Mouse (Mus musculus) heart, embryonic 14.5 days (tissue): ENCODE data around the gene Oxa1l. TPM values are rescaled to one million over a fixed set of nuclear protein-coding genes. Genes with fewer than 3 reads are reported as not detected.
A peak's percentile ranks its signal among the peaks of the same experiment; 100 is the strongest.

Source experiments
- ATAC-seq: fragments of 200-750 bp; cut with Nextera tagmentation; 2 replicates; pipeline ENCODE4 v1.8.0; 2017; ENCODE audit warnings: low read depth, moderate TSS enrichment; ENCODE audit not compliant: insufficient number of reproducible peaks, insufficient read depth, low FRiP score
- H3K27ac ChIP-seq, 2 experiments: fragments of 200-500 bp in 1 of 2; fragments of 300-500 bp in 1 of 2; sonication (generic) in 1 of 2; replicated peaks in 1 of 2; 2 replicates each; pipeline ENCODE4 v1.5.1; 2012 to 2014; ENCODE audit warnings: low read depth in 2 of 2, low read length in 2 of 2, control low read depth in 1 of 2, mild to moderate bottlenecking in 1 of 2, mixed read lengths in 1 of 2; ENCODE audit not compliant: control insufficient read depth in 1 of 2, insufficient read depth in 1 of 2
- H3K27me3 ChIP-seq: fragments of 300-500 bp; sonication (generic); 2 replicates; pipeline ENCODE4 v1.6.1; 2014; ENCODE audit warnings: mild to moderate bottlenecking, low read length, control low read depth; ENCODE audit not compliant: control insufficient read depth, insufficient read depth
- H3K36me3 ChIP-seq: fragments of 300-500 bp; sonication (generic); 2 replicates; pipeline ENCODE4 v1.6.1; 2014; ENCODE audit warnings: mild to moderate bottlenecking, control low read depth, low read length, mixed read lengths; ENCODE audit not compliant: control insufficient read depth, insufficient read depth
- H3K4me1 ChIP-seq, 2 experiments: fragments of 200-500 bp in 1 of 2; fragments of 300-500 bp in 1 of 2; sonication (generic) in 1 of 2; 2 replicates each; pipeline ENCODE4 v1.6.1; 2012 to 2014; ENCODE audit warnings: low read length in 2 of 2, control low read depth in 1 of 2, mixed read lengths in 1 of 2; ENCODE audit not compliant: control insufficient read depth in 2 of 2, insufficient read depth in 2 of 2
- H3K4me2 ChIP-seq: fragments of 300-500 bp; sonication (generic); 2 replicates; pipeline ENCODE4 v1.6.1; 2014; ENCODE audit warnings: mild to moderate bottlenecking, low read length
- H3K4me3 ChIP-seq, 2 experiments: fragments of 200-500 bp in 1 of 2; fragments of 300-500 bp in 1 of 2; sonication (generic) in 1 of 2; 2 replicates each; pipeline ENCODE4 v1.5.1; 2012 to 2014; ENCODE audit warnings: low read length in 2 of 2, mild to moderate bottlenecking in 2 of 2, control low read depth in 1 of 2, low read depth in 1 of 2, moderate library complexity in 1 of 2; ENCODE audit not compliant: control insufficient read depth in 1 of 2, insufficient read depth in 1 of 2
- H3K9ac ChIP-seq: fragments of 300-500 bp; sonication (generic); 2 replicates; pipeline ENCODE4 v1.6.1; 2014; ENCODE audit warnings: mild to moderate bottlenecking, low read length
- H3K9me3 ChIP-seq: fragments of 300-500 bp; sonication (generic); 2 replicates; pipeline ENCODE4 v1.6.1; 2016; ENCODE audit warnings: low read length, control low read depth; ENCODE audit not compliant: control insufficient read depth
- WGBS: fragments of 180-500 bp; shearing (Covaris S2); extraction: QIAGEN DNeasy Blood & Tissue Kit; methylation state at CpG from one replicate; pipeline ENCODE4 v1.1.7; 2014; 5-methylcytosine and 5-hydroxymethylcytosine counted together
- polyA plus RNA-seq: library from polyadenylated mRNA; unstranded; fragments of >200 nt; fragmentation: Nextera tagmentation; extraction: Ambion mirVana; gene quantifications from 2 replicates; pipeline ENCODE4 v1.2.1, GENCODE M21; 2014

Gene Oxa1l
- polyA plus RNA-seq, 1 experiment from 2014 or later: 73.4 TPM

DNA sequence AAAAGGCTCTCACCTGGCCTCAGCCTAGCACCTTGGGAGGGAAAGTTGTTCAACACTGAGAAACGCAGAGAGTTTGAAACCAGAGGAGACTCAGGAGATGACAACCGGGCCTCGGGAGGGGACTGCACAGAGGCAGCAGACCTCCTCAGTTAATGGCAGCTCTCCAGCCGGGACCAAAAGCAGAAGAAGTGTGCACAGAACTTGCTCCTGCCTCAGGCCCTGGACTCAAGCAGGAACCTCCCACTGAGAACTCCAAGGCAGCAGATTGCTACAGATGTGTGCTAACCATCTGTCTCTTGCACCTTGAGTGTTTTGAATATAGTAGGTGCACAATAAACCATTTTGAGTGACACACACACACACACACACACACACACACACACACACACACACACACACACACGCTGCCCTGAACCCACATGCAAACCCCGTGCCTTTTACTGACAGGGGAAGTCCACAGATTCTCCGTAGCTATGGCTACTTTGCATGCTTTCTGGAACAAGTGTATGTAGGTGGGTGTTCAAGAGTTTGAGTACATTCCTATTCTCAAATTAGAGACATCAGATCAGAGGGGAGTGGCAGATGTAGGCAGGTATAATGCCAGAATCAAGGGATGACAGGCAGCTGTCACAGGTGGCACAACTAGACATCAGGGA lies 37.4 kb downstream of the Oxa1l start:
- H3K27me3 ChIP-seq: no peaks in the 10 kb centered on the region
- no peak overlapping the region for H3K9ac ChIP-seq
- no peaks in the 10 kb centered on the region for H3K9me3 ChIP-seq
- ATAC-seq: no peak
- H3K4me3 ChIP-seq: no peak overlapping the region
- 77% methylated on average over 7 of the region's 7 CpGs for WGBS
- peaks cover 0 to 3% of the 10 kb centered on the region in 2 experiments; a peak in 1 of 4 replicates for H3K4me1 ChIP-seq
- H3K27ac ChIP-seq: no peak overlapping the region
- H3K36me3 ChIP-seq: no peaks in the 10 kb centered on the region
- no peak overlapping the region for H3K4me2 ChIP-seq

DNA sequence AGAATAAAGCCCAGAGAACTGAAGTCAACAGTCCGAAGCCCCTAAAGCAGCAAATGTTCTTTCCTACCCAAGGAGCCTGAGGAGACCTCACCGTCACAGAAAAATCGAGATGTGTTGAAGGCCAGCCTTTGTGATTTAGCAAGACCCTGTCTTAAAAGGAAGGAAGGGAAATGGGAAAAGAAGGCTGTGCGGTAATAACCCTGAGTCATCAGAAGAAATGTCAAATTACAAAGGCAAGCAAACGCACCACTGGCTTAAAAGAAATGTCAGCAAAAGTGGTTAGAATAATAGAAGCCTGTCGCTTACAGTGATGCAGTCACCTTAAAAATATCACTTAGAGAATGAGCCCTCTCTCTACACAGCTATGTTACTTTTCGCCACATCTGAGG lies 37.9 kb downstream of the Oxa1l start:
- H3K4me2 ChIP-seq: no peak overlapping the region
- 70% methylated on average over 7 of the region's 7 CpGs for WGBS
- ATAC-seq: no peak

DNA sequence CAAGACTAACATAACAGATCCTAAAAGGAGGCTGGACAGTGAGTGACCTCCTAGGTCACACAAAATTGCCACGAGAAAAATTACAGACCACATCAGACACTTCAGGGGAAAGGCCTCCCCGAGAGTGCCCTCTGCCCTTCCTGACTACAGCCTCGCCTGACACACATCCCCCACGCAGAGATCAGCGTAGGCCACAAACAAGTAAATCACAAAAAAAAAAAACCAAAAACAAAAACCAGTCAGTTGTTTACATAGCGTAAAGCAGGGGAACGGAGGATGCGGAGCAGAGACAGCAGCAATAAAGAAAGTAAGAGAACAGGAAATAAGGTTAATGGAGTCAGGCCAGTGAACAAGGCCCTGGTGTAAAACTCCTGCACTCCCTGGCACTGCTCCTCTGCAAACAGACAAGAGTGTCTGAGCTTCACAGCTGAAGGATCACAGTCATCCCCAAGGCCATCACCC lies 38.3 kb downstream of the Oxa1l start:
- no peak overlapping the region for H3K4me2 ChIP-seq
- no peaks in the 10 kb centered on the region for H3K27me3 ChIP-seq
- H3K9me3 ChIP-seq: no peaks in the 10 kb centered on the region
- WGBS: 66% methylated on average over 8 of the region's 8 CpGs
- H3K4me3 ChIP-seq: no peak overlapping the region
- no peak for ATAC-seq
- H3K4me1 ChIP-seq: peaks cover 0 to 3% of the 10 kb centered on the region in 2 experiments; a peak in 1 of 4 replicates
- no peak overlapping the region for H3K9ac ChIP-seq
- H3K27ac ChIP-seq: no peak overlapping the region; a peak in 1 of 4 replicates
- H3K36me3 ChIP-seq: no peaks in the 10 kb centered on the region

More for the DNA sequence above, 37.9 kb downstream of the Oxa1l start:
- no peaks in the 10 kb centered on the region for H3K27me3 ChIP-seq
- H3K4me3 ChIP-seq: no peak overlapping the region
- H3K27ac ChIP-seq: no peak overlapping the region; a peak in 1 of 4 replicates
- H3K4me1 ChIP-seq: peaks cover 0 to 3% of the 10 kb centered on the region in 2 experiments; a peak in 1 of 4 replicates
- H3K36me3 ChIP-seq: no peaks in the 10 kb centered on the region
- no peak overlapping the region for H3K9ac ChIP-seq
- H3K9me3 ChIP-seq: no peaks in the 10 kb centered on the region

DNA sequence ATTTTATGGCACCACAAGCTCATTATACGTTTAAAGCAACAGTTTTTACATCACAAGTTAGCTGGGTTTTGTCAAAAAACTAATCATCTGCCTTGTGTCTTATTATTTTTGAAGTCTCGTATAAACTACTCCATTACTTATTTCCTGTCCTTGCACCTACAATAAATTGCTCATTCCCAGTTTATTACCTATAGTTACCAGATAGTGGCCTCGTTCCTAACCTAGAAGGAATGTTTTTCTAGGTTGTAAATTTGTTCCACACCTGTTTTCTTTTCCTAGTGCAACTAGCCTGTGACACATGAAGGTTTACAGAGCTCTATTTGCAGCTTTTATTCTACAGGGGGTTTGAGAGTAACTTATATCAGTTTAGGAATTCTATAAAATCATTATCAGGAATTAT lies 41.1 kb downstream of the Oxa1l start:
- no peak for ATAC-seq
- Histone ChIP-seq H3K27me3 (no peaks in the 10 kb centered on the region), H3K4me1 (no peaks in the 10 kb centered on the region; a peak in 1 of 4 replicates), H3K9ac (no peak overlapping the region), H3K9me3 (no peaks in the 10 kb centered on the region), H3K4me2 (no peak overlapping the region), H3K27ac (no peak overlapping the region), H3K36me3 (no peaks in the 10 kb centered on the region), H3K4me3 (no peak overlapping the region)
- WGBS: 74% methylated on average over 3 of the region's 3 CpGs

DNA sequence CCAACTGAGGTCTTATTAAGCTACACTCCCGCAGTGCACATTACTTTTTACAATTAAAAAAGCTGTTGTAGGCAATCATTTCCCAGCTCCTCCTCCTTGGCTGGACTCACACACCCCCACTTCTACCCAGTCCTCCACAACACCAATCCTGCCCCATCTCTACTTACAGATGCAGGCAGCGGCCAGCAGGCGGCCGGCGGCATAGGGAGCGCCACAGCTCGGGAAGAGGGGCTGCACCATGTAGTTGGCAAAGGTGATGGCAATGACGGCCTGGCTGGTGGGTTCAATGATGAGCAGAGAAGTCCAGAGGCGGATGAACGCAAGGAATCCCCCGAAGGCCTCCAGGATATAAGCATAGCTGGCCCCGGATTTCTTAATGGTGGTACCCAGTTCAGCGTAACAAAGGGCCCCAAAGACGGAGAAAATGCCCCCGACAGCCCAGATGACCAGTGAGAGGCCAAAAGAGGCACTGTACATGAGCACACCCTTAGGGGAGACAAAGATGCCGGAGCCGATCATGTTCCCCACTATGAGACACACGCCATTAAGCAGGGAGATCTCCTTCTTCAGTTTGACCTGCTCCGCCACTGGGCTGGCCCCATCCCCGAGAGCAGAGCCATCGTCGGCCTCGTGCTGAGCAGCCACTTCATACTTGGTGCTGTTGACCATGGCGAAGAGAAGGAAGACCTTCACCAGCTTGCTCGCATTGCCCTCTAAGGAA lies 47.9 kb downstream of the Oxa1l start:
- peaks cover 14% of the 10 kb centered on the region in 2 experiments for H3K4me1 ChIP-seq
- no peak overlapping the region for H3K4me3 ChIP-seq
- H3K27ac ChIP-seq: no peak overlapping the region
- H3K27me3 ChIP-seq: no peaks in the 10 kb centered on the region
- H3K36me3 ChIP-seq: no peaks in the 10 kb centered on the region
- WGBS: 84% methylated on average over 25 of the region's 25 CpGs
- no peak overlapping the region for H3K9ac ChIP-seq
- H3K9me3 ChIP-seq: no peaks in the 10 kb centered on the region
- H3K4me2 ChIP-seq: peak overlapping the region; percentile 45
- no peak for ATAC-seq

DNA sequence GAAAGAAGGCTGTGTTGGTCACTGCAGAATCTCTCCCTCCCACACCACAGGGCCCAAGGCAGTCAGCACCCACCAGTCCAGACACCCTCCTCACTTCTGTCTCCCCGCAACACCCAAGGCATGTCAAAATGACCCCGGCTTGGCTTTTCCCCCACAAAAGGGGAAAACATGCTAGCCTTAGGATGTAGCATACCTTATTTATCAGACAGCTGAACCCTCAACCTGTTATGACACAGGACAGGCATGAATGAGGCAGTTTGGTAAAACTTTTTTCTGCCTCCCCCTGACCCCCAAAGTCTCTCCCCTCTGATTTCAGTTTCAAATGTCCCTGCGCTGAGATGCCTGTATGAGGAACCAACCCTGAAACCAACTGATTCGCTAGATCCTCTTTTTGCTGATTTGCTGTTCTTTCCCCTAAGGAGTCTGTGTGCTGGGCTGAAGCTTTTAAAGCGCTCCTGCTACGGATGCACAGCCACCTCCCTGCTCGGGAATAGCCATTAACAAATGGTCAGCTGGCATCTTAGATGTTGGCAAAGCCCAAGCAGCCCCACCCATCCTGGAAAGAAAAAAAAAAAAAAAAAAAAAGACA lies 48.5 kb downstream of the Oxa1l start:
- H3K9me3 ChIP-seq: no peaks in the 10 kb centered on the region
- no peaks in the 10 kb centered on the region for H3K27me3 ChIP-seq
- ATAC-seq: no peak
- 0 out of 2 replicates have a peak overlapping the region, but pooled peaks have one; percentile 35 for H3K9ac ChIP-seq
- H3K4me2 ChIP-seq: peak overlapping the region; percentile 45
- peaks cover 19 to 20% of the 10 kb centered on the region in 2 experiments for H3K4me1 ChIP-seq
- 85% methylated on average over 7 of the region's 7 CpGs for WGBS
- peak overlapping the region; percentile 68 to 76; a peak in 2 of 4 replicates for H3K27ac ChIP-seq
- H3K4me3 ChIP-seq: peak overlapping the region in 1 of 2 experiments; percentile 3; a peak in 1 of 4 replicates
- H3K36me3 ChIP-seq: no peaks in the 10 kb centered on the region

DNA sequence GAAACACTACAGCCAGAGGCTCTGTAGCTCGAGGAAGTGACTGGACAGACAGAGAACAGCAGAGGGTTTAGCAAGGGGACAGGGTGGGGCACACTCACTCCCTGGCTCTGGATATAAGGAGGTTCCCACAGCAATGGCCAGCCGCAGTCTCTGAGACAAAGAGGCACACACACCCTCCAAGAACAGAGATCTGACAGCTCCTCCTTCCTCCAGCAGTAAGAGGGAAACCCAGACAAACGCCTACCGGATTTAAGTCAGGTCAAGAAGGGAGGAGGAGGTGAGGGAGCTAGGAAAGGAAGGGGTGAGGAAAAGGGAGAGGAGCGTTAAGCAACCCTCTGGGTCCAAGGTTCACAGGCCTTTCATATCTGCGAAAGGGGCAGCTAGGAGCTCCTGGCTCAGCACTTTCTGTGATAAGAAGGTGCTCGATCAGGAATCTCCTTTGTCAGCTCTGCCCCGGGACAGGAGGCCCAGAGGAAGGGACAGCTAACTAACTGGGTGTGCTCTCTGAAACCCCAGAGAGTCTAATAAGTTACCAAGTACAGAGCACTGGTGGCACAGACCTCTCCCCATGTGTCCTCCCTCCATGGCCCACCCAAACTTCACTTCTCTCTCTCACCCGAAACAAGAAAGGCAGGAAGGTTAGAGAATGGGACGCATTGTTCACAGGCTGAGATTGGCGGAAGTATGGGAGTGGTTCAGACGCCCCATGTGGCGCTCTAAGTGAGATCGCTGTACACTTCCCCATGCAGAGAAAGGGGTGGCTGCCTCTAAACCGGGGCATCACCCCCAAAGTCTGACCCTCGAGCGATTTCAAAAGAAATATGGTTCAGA lies 49.6 kb downstream of the Oxa1l start:
- H3K4me2 ChIP-seq: peak overlapping the region; percentile 45
- ATAC-seq: peak; percentile 33
- peak overlapping the region; percentile 68 to 76 for H3K27ac ChIP-seq
- H3K4me1 ChIP-seq: peaks cover 22 to 23% of the 10 kb centered on the region in 2 experiments
- H3K4me3 ChIP-seq: peak overlapping the region; percentile 3 to 17; a peak in 2 of 4 replicates
- no peaks in the 10 kb centered on the region for H3K9me3 ChIP-seq
- no peaks in the 10 kb centered on the region for H3K27me3 ChIP-seq
- H3K9ac ChIP-seq: peak overlapping the region; percentile 35
- H3K36me3 ChIP-seq: no peaks in the 10 kb centered on the region
- WGBS: 32% methylated on average over 17 of the region's 17 CpGs
